Mouse (Mus musculus) frontal cortex, postnatal 25 days (tissue): ENCODE results near the gene Nckipsd.

ENCODE experiments used
- DNase-seq, 2 experiments: peaks; one replicate each; pipeline ENCODE4 v3.0.0; 2022; ENCODE audit warnings: low spot score in 2 of 2

Gene Nckipsd

DNA sequence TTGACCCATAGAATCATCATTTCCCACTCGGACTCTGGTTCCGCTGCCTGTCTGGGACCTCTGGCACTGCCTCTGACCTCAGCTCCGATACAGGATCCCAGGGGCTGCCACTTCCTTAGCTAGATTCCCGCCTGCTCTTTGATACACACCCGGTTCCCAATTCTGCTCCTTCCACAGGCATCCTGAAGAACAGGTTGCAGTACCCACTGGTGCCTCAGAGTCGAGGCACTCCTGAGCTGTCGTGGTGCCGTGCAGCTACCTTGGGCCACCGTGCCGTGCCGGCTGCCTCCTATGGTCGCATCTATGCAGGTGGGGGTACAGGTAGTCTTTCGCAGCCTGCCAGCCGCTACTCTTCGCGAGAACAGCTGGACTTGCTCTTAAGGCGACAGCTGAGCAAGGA lies 40.3 kb downstream of the Nckipsd start:
- DNase-seq: no peak

DNA sequence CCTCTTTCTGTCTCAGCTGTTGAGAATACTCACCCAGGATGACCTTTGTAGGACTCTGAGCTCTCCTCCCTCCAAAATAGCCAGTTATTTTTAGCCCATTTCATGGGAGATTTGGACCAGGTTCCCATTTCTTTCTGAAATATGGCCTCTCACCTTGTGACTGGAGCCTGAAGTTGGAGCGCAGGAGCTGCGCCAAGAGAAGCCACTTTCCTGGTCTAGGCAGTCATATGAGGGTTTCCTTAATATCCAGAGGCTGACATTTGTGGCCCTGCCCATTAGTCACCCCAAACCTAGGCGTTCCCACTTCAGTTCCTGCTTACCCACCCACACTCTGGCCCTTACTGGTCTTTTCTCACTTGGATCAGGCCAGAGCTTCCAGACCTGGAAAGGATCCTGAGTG lies 44.8 kb downstream of the Nckipsd start, which contains the start of gene Slc26a6:
TSS of gene Slc26a6 (plus strand) at position 308 of the 400 bp plus-strand sequence.
- DNase-seq: no peak

DNA sequence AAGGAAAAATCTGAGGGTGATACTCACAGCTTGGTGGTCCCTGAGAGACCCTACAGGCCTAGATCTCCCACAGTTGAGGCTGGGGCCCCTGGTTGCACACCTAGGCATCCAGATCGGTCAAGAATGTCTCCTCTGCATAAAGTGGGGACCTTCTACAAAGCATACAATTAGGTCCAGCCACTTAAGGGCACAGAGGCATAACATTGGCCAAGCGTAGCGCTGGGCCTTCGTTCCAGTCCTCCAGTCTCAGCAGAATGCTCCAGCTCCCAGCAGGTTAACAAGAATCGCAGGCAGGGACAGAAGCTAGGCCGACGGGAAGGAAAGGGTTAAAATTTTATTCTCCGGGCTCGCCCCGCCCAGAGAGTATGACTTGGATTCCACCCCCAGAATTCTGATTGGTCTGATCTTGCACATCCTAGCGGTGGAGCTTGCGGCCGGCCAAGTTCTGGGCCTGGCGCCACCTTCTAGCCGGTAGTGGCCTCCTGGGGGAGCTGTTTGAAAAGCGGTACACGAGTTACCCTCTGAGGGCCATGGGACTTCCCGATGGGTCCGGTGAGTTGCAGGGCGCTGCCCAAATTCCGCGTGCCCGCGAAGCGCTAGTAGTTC lies 45.6 kb downstream of the Nckipsd start:
- peak; percentile 76 to 86 for DNase-seq

DNA sequence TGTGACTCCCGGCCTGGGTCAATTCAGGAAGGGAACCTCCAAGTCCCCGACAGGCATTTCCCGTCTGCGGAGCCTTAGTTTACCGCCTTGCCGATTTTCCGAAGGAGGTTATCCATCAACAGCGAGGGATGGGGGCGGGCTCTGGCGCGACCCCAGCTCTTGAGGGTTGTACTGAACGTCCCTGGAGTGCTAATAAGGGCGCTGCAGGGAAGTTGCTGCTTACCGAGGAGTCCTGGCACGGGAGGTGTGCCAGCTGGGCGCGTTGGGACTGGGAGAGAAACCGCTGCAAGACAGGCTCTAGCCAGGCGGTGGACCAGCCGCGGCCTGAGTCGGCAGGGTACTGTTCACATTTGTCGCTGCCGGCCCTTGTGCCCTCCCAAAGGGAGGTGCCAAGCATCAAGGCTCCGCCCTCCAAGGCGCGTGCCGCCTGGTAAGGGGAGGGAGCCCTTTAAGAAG lies 46.1 kb downstream of the Nckipsd start:
- DNase-seq: peak in 1 of 2 experiments; percentile 77

DNA sequence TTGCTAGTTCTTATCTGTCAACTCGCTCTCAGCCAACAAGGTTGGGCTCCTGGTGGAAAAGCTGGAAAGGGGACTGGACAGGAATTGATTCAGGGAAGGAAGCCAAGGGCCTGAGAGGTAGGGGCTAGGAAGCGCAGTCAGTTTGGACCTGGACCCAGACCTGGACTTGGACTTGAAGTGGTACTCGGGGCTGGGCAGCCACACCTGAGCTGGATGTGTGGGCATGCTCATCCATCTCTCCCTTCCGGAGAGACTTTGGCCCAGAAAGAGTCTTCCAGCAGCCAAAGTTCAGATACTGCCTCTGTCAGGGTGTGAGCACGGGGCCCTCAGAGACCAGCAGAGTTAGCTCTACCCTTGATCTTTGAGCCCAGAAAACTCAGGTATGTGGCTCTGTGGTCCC lies 47.2 kb downstream of the Nckipsd start:
- DNase-seq: no peak

DNA sequence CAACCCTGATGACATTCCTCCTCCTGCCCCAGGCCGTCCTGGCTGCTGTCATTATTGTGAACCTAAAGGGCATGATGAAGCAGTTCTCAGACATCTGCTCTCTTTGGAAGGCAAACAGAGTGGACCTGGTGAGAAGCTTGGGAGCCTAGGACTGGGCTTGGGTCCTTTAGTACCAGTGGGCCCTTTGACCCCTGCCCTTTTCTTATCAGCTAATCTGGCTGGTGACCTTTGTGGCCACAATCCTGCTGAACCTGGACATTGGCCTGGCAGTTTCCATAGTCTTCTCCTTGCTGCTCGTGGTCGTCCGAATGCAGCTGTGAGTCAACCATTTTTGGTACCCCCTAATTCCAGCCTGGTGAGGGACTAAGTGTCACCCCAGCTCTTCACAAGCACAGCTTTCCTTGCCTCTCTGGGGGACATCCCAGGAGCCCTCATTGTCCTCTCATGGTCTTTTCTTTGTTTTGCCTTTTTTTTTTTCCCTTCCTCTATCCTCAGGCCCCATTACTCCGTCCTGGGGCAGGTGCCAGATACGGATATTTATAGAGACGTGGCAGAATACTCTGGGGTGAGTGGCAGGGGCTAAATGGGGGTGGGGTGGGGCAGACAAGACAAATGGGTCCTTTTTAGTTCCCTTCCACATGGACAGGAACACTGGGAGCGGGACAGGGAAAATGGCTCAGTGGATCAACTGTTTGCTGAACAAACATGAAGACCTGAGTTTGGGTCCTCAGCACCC lies 50.8 kb downstream of the Nckipsd start:
- no peak for DNase-seq
